Mouse (Mus musculus) kidney, embryonic 14.5 days (tissue): ENCODE measurements around the gene Selenow. TPM values are rescaled to one million over a fixed set of nuclear protein-coding genes. Genes with fewer than 3 reads are reported as not detected.
A peak's percentile ranks its signal among the peaks of the same experiment; 100 is the strongest.
"Not testable (repeated sequence)": the region's sequence is repeated elsewhere in the genome, so short reads cannot be mapped to it uniquely, and the experiment has no call there.

ENCODE experiments used
- ATAC-seq: fragments of 200-750 bp; cut with Nextera tagmentation; 2 replicates; pipeline ENCODE4 v1.8.0; 2017; ENCODE audit warnings: moderate number of reproducible peaks, mild to moderate bottlenecking, moderate TSS enrichment, moderate library complexity; ENCODE audit not compliant: low FRiP score, low TSS enrichment
- H3K27ac ChIP-seq: fragments of 300-500 bp; sonication (generic); 2 replicates; pipeline ENCODE4 v1.5.1; 2014; ENCODE audit warnings: low read depth, mild to moderate bottlenecking, low read length, moderate library complexity, mixed read lengths
- H3K27me3 ChIP-seq: fragments of 300-500 bp; sonication (generic); 2 replicates; pipeline ENCODE4 v1.6.1; 2014; ENCODE audit warnings: mild to moderate bottlenecking, low read length; ENCODE audit not compliant: control insufficient read depth, insufficient read depth
- H3K36me3 ChIP-seq: fragments of 300-500 bp; sonication (generic); 2 replicates; pipeline ENCODE4 v1.6.1; 2014; ENCODE audit warnings: low read length, mixed read lengths; ENCODE audit not compliant: control insufficient read depth, insufficient read depth
- H3K4me1 ChIP-seq: fragments of 300-500 bp; sonication (generic); 2 replicates; pipeline ENCODE4 v1.6.1; 2014; ENCODE audit warnings: low read length, mixed read lengths; ENCODE audit not compliant: control insufficient read depth, insufficient read depth
- H3K4me2 ChIP-seq: fragments of 300-500 bp; sonication (generic); replicated peaks from 2 replicates; pipeline ENCODE4 v1.6.1; 2014; ENCODE audit warnings: low read depth, mild to moderate bottlenecking, low read length
- H3K4me3 ChIP-seq: fragments of 300-500 bp; sonication (generic); 2 replicates; pipeline ENCODE4 v1.5.1; 2014; ENCODE audit warnings: mild to moderate bottlenecking, low read length
- H3K9ac ChIP-seq: fragments of 300-500 bp; sonication (generic); 2 replicates; pipeline ENCODE4 v1.6.1; 2014; ENCODE audit warnings: low read depth, mild to moderate bottlenecking, low read length, moderate library complexity
- H3K9me3 ChIP-seq: fragments of 300-500 bp; sonication (generic); 2 replicates; pipeline ENCODE4 v1.6.1; 2016; ENCODE audit warnings: low read length; ENCODE audit not compliant: control insufficient read depth
- WGBS: fragments of 180-500 bp; shearing (Covaris S2); extraction: QIAGEN DNeasy Blood & Tissue Kit; methylation state at CpG from one replicate; pipeline ENCODE4 v1.1.7; 2014; 5-methylcytosine and 5-hydroxymethylcytosine counted together
- polyA plus RNA-seq: library from polyadenylated mRNA; unstranded; fragments of >200 nt; fragmentation: Nextera tagmentation; extraction: Ambion mirVana; gene quantifications from 2 replicates; pipeline ENCODE4 v1.2.1, GENCODE M21; 2014

The Selenow gene
- polyA plus RNA-seq, 1 experiment from 2014 or later = 811 TPM

DNA sequence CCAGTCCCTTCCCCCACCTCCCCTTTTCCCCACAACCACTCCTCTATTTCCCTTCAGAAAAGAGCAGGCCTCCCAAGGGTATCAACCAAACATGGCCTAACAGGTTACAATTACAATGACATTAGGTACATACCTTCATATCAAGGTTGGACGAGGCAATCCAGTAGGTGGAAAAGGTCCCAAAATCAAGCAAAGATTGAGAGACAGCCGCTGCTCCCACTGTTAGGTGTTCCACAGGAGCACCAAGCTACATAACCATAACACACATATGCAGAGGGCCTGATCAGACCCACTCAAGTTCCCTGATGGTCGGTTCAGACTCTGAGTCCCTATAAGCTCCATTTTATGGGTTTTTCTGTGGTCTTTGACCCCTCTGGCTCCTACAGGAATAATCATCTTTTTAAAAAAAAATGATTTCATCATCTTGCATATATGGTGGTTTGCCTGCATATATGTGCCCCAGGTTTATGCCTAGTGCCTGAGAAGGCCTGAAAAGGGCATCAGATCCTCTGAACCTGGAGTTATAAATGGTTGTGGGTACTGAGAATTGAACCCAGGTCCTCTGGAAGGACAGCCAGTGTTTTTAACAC lies 6.0 kb downstream of the Selenow start:
- no peak overlapping the region for H3K4me2 ChIP-seq
- H3K27me3 ChIP-seq = no peaks in the 10 kb centered on the region
- peaks cover 30% of the 10 kb centered on the region; the same call in 1 of the 2 replicates for H3K36me3 ChIP-seq
- 78% methylated on average over 3 of the region's 3 CpGs for WGBS
- H3K27ac ChIP-seq = no peak overlapping the region
- H3K9me3 ChIP-seq = no peaks in the 10 kb centered on the region
- ATAC-seq = no peak
- peaks cover 9% of the 10 kb centered on the region for H3K4me1 ChIP-seq
- H3K9ac ChIP-seq = no peak overlapping the region
- H3K4me3 ChIP-seq = no peak overlapping the region

GRCm38 (mm10) chr7:15915695-15916094 lies 6.5 kb downstream of the Selenow start:
- not testable (repeated sequence) for H3K27me3 ChIP-seq, H3K9me3 ChIP-seq, H3K4me2 ChIP-seq, ATAC-seq, H3K4me1 ChIP-seq, H3K4me3 ChIP-seq, H3K27ac ChIP-seq, H3K9ac ChIP-seq
- peaks cover 30% of the 10 kb centered on the region; the same call in 1 of the 2 replicates for H3K36me3 ChIP-seq
- WGBS = 90% methylated on average over 4 of the region's 4 CpGs

DNA sequence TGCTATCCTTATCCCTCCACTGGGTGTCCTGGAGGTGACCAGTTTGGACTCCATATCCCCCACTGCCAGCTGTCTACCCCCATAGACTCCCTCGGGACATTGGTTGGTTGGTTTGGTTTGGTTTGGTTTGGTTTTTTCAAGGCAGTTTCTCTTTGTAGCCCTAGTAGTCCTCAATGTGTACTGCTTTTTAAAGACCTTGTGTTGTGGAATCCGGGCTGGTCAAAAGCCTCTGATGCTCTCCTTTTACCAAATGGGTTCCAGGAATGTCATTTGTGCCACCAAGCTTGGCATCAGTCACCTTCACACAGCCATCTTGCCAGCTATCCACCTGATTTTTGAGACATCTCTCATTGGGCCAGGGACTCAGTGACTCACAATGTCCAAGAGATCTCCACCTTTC lies 7.5 kb downstream of the Selenow start:
- no peak for ATAC-seq
- no peaks in the 10 kb centered on the region for H3K27me3 ChIP-seq
- no peaks in the 10 kb centered on the region for H3K4me1 ChIP-seq
- no peak overlapping the region for H3K27ac ChIP-seq
- no peak overlapping the region for H3K4me3 ChIP-seq
- H3K4me2 ChIP-seq = no peak overlapping the region
- H3K36me3 ChIP-seq = peaks cover 23% of the 10 kb centered on the region; the same call in 1 of the 2 replicates
- no peak overlapping the region for H3K9ac ChIP-seq
- H3K9me3 ChIP-seq = no peaks in the 10 kb centered on the region
- 71% methylated on average over 2 of the region's 2 CpGs for WGBS

GRCm38 (mm10) chr7:15914252-15914651 lies 8.0 kb downstream of the Selenow start:
- no peaks in the 10 kb centered on the region for H3K4me1 ChIP-seq
- WGBS = 37% methylated on average over 2 of the region's 2 CpGs
- no peak overlapping the region for H3K9ac ChIP-seq
- H3K4me2 ChIP-seq = no peak overlapping the region
- ATAC-seq = no peak
- no peak overlapping the region for H3K27ac ChIP-seq
- H3K36me3 ChIP-seq = peaks cover 18% of the 10 kb centered on the region; the same call in 1 of the 2 replicates
- no peak overlapping the region for H3K4me3 ChIP-seq
- H3K27me3 ChIP-seq = no peaks in the 10 kb centered on the region
- H3K9me3 ChIP-seq = no peaks in the 10 kb centered on the region

- ATAC-seq = peak; percentile 73
- H3K9me3 ChIP-seq = no peaks in the 10 kb centered on the region
- 1% methylated on average over 4 of the region's 4 CpGs for WGBS
- H3K27ac ChIP-seq = no peak overlapping the region
- H3K4me1 ChIP-seq = no peaks in the 10 kb centered on the region
- no peaks in the 10 kb centered on the region for H3K27me3 ChIP-seq
- no peak overlapping the region for H3K4me3 ChIP-seq
- H3K9ac ChIP-seq = no peak overlapping the region
- no peak overlapping the region for H3K4me2 ChIP-seq
- peaks cover 5% of the 10 kb centered on the region; the same call in 1 of the 2 replicates for H3K36me3 ChIP-seq
Measured at GRCm38 (mm10) chr7:15912183-15912582, 10.0 kb downstream of the Selenow start.

- H3K4me2 ChIP-seq = no peak overlapping the region
- no peaks in the 10 kb centered on the region for H3K27me3 ChIP-seq
- H3K9me3 ChIP-seq = no peaks in the 10 kb centered on the region
- ATAC-seq = no peak
- no peak overlapping the region for H3K4me3 ChIP-seq
- no peak overlapping the region for H3K9ac ChIP-seq
- WGBS = 74% methylated on average over 5 of the region's 5 CpGs
- H3K27ac ChIP-seq = no peak overlapping the region
- H3K4me1 ChIP-seq = no peaks in the 10 kb centered on the region
- no peaks in the 10 kb centered on the region for H3K36me3 ChIP-seq
Measured at GRCm38 (mm10) chr7:15910521-15910920, 11.7 kb downstream of the Selenow start.

DNA sequence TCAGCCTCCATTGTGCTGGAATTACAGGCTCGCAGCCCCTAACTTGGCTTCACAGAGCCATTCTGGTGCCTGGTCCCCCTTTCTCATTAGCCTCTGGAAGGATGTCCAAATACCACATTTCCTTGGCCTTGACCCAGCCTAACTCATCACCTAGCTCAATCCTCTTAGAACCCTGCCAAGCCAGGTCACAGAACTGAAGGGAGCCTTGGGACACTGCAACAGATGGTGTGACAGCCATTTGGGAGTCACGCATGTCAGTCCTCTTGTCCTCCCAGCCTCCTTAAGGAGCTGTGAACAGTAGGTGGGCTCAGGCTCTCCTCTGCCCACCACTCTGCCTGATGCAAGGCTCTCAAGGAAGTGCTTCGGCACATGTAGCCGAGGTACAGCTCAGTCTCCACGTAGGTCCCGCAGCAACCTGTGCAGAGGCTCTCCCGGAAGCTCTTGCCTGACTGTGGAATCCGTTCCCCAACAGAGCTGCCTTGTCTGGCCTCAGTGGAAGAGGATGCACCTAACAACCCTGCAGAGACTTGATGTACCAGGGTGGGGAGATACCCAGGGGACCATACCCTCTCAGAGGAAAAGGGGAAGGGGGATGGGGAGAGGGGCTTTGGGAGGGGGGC lies 14.1 kb downstream of the Selenow start:
- no peak overlapping the region for H3K9ac ChIP-seq
- 76% methylated on average over 8 of the region's 8 CpGs for WGBS
- no peak overlapping the region for H3K4me2 ChIP-seq
- ATAC-seq = no peak
- no peak overlapping the region for H3K27ac ChIP-seq
- no peaks in the 10 kb centered on the region for H3K4me1 ChIP-seq
- no peaks in the 10 kb centered on the region for H3K9me3 ChIP-seq
- H3K4me3 ChIP-seq = no peak overlapping the region
- no peaks in the 10 kb centered on the region for H3K36me3 ChIP-seq
- H3K27me3 ChIP-seq = no peaks in the 10 kb centered on the region

- Histone ChIP-seq H3K27ac (no peak overlapping the region), H3K9ac (no peak overlapping the region), H3K4me2 (no peak overlapping the region), H3K36me3 (no peaks in the 10 kb centered on the region), H3K27me3 (no peaks in the 10 kb centered on the region), H3K4me3 (no peak overlapping the region), H3K9me3 (no peaks in the 10 kb centered on the region), H3K4me1 (no peaks in the 10 kb centered on the region)
- no peak for ATAC-seq
- WGBS = 76% methylated on average over 1 of the region's 1 CpGs
Measured at GRCm38 (mm10) chr7:15906602-15907001, 15.6 kb downstream of the Selenow start.

DNA sequence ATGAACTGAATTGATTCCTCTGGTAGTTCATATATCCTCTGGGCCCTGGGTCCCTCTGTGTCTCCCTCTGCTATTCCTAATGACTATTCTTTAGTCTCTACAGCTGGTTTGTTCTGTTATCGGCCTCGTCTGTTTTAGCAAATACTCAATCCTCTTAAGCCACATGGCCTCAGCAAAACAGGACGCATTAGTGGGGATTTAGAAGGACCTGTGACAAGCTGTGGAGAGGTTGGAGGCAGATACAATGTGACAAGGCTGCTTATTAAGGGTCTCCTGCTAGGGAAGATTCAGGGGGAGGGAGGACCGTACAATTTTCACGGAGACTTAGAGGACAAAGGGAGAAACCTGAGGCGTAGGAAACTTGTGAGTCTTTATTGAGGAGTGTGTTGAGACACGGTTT lies 16.3 kb downstream of the Selenow start:
- no peaks in the 10 kb centered on the region for H3K4me1 ChIP-seq
- no peak overlapping the region for H3K4me3 ChIP-seq
- H3K9ac ChIP-seq = no peak overlapping the region
- WGBS = 86% methylated on average over 7 of the region's 7 CpGs
- H3K4me2 ChIP-seq = no peak overlapping the region
- no peaks in the 10 kb centered on the region for H3K9me3 ChIP-seq
- H3K27ac ChIP-seq = no peak overlapping the region
- no peaks in the 10 kb centered on the region for H3K36me3 ChIP-seq
- no peak for ATAC-seq
- no peaks in the 10 kb centered on the region for H3K27me3 ChIP-seq
